ENCODE assay signal across 8 mouse cellular contexts in genomic region chr10:76201978-76202377, GRCm38 (mm10). TPM values are rescaled to one million over a fixed set of nuclear protein-coding genes. Genes with fewer than 3 reads are reported as not detected.
DNase-seq lines count a peak whose midpoint lies in the region; ATAC-seq and TF ChIP-seq lines count a peak whose summit lies in the region.

No protein-coding gene starts in this region.

- H3K4me3 ChIP-seq in forebrain, postnatal 0 days (ENCODE audit: low read depth, low read length) = no peak overlapping the region
- no peak overlapping the region for H3K4me3 ChIP-seq in lung, postnatal 0 days (ENCODE audit: low read depth, low read length)

- H3K4me1 ChIP-seq in forebrain, postnatal 0 days (ENCODE audit: insufficient read depth) = no peaks in the 10 kb centered on the region
- no peaks in the 10 kb centered on the region for H3K4me1 ChIP-seq in lung, postnatal 0 days (ENCODE audit: insufficient read depth, low read depth, low read length)

- peaks cover 12% of the 10 kb centered on the region for H3K36me3 ChIP-seq in forebrain, postnatal 0 days (ENCODE audit: insufficient read depth)
- no peaks in the 10 kb centered on the region for H3K36me3 ChIP-seq in lung, postnatal 0 days (ENCODE audit: insufficient read depth, low read length)

- peak; percentile 68; the same call in 1 of the 2 replicates for TF ChIP-seq CTCF in brain, embryonic 14.5 days (IDR thresholded peaks at IDR 0.05; ENCODE audit: borderline replicate concordance, extremely low read depth, insufficient read depth, insufficient read length)
- peak; percentile 78 for TF ChIP-seq CTCF in forebrain, postnatal 0 days (IDR thresholded peaks at IDR 0.05; ENCODE audit: low read depth)
- TF ChIP-seq CTCF in lung, postnatal 0 days (IDR thresholded peaks at IDR 0.05) = peak; percentile 78

- no peaks in the 10 kb centered on the region for H3K27me3 ChIP-seq in forebrain, postnatal 0 days (ENCODE audit: insufficient read depth, low read length)
- no peaks in the 10 kb centered on the region for H3K27me3 ChIP-seq in lung, postnatal 0 days (replicated peaks; ENCODE audit: insufficient read depth, low read length)

- peak; percentile 78 for DNase-seq in CD4-positive, CD25-positive, alpha-beta regulatory T cell, adult 2 months (ENCODE audit: low read depth, low spot score)
- peak; percentile 53 for DNase-seq in CD4-positive helper T cell, adult 2 months (ENCODE audit: low read depth, low spot score)
- peak; percentile 91 for DNase-seq in brain, embryonic 14.5 days (ENCODE audit: low read depth)
- peak; percentile 87 for DNase-seq in forebrain, postnatal 0 days
- peak; percentile 33 to 84 for DNase-seq in layer of hippocampus, adult 18-20 months (ENCODE audit: low spot score in 2 of 2)
- peak; percentile 73 for DNase-seq in lung, postnatal 0 days (ENCODE audit: low spot score)
- DNase-seq in spleen, adult 12 weeks (ENCODE audit: low spot score) = peak; percentile 35

- TF ChIP-seq POLR2A in brain, embryonic 14.5 days (IDR thresholded peaks at IDR 0.05; ENCODE audit: borderline replicate concordance, extremely low read depth, insufficient read depth, insufficient read length, poor library complexity, severe bottlenecking) = no peak

- no peak overlapping the region for H3K27ac ChIP-seq in forebrain, postnatal 0 days (ENCODE audit: low read depth, low read length)
- no peak overlapping the region for H3K27ac ChIP-seq in lung, postnatal 0 days (ENCODE audit: low read length)

- H3K9ac ChIP-seq in forebrain, postnatal 0 days = no peak overlapping the region
- H3K9ac ChIP-seq in lung, postnatal 0 days (replicated peaks; ENCODE audit: low read depth) = no peak overlapping the region

- no peak for TF ChIP-seq EP300 in lung, postnatal 0 days (IDR thresholded peaks at IDR 0.05)

- 15% methylated on average over 7 of the region's 7 CpGs for WGBS in forebrain, postnatal 0 days
- 21% methylated on average over 7 of the region's 7 CpGs for WGBS in lung, postnatal 0 days

- ATAC-seq in CD4-positive, CD25-positive, alpha-beta regulatory T cell, adult 4 months = no peak
- ATAC-seq in forebrain, postnatal 0 days = peak; percentile 23; the same call in 1 of the 2 replicates
- no peak for ATAC-seq in lung, postnatal 0 days

- no peak overlapping the region for H3K4me2 ChIP-seq in forebrain, postnatal 0 days (ENCODE audit: low read depth)
- H3K4me2 ChIP-seq in lung, postnatal 0 days (replicated peaks; ENCODE audit: low read depth, low read length) = no peak overlapping the region

- H3K9me3 ChIP-seq in forebrain, postnatal 0 days (ENCODE audit: low read length) = no peaks in the 10 kb centered on the region
- no peaks in the 10 kb centered on the region for H3K9me3 ChIP-seq in lung, postnatal 0 days (ENCODE audit: low read length)

RNA-seq across cellular contexts. Expression of gene Prmt2, which starts 35.7 kb away (rescaled TPM):
- polyA plus RNA-seq in CD4-positive, CD25-positive, alpha-beta regulatory T cell, adult 4 months (2017; shearing (Covaris generic)) = 10 to 100 TPM; 32.8 to 45.9 TPM
- 273 and 287 TPM in 2 replicates for polyA plus RNA-seq in brain, embryonic 14.5 days (2012; rRNA removed)
- 155 and 162 TPM in 2 replicates for total RNA-seq in forebrain, postnatal 0 days (2014; rRNA removed)
- 203 and 262 TPM in 2 replicates for polyA plus RNA-seq in forebrain, postnatal 0 days (2015; fragmentation: Nextera tagmentation; extraction: Ambion mirVana)
- total RNA-seq in layer of hippocampus, adult 18-20 months (2021) = 10 to 100 TPM; 77.8 to 83.7 TPM
- polyA plus RNA-seq in lung, postnatal 0 days (2015; fragmentation: Nextera tagmentation; extraction: Ambion mirVana) = 50.8 and 58.8 TPM in 2 replicates

RNA-seq across cellular contexts. Expression of gene S100b, which starts 51.7 kb away (rescaled TPM):
- polyA plus RNA-seq in CD4-positive, CD25-positive, alpha-beta regulatory T cell, adult 4 months (2017; shearing (Covaris generic)) = not detected
- polyA plus RNA-seq in brain, embryonic 14.5 days (2012; rRNA removed) = 0.62 and 1.8 TPM in 2 replicates
- total RNA-seq in forebrain, postnatal 0 days (2014; rRNA removed) = 3.2 and 3.9 TPM in 2 replicates
- polyA plus RNA-seq in forebrain, postnatal 0 days (2015; fragmentation: Nextera tagmentation; extraction: Ambion mirVana) = 2.8 and 3.6 TPM in 2 replicates
- 100 to 1,000 TPM; 156 to 157 TPM for total RNA-seq in layer of hippocampus, adult 18-20 months (2021)
- 1.3 and 1.9 TPM in 2 replicates for polyA plus RNA-seq in lung, postnatal 0 days (2015; fragmentation: Nextera tagmentation; extraction: Ambion mirVana)

RNA-seq across cellular contexts. Expression of gene Slc5a4a, which starts 54.7 kb away (rescaled TPM):
- not detected for polyA plus RNA-seq in CD4-positive, CD25-positive, alpha-beta regulatory T cell, adult 4 months (2017; shearing (Covaris generic))
- polyA plus RNA-seq in brain, embryonic 14.5 days (2012; rRNA removed) = 0.18 and 0.37 TPM in 2 replicates
- total RNA-seq in forebrain, postnatal 0 days (2014; rRNA removed) = 0.10 TPM in 1 of 2 replicates, not detected in the other
- polyA plus RNA-seq in forebrain, postnatal 0 days (2015; fragmentation: Nextera tagmentation; extraction: Ambion mirVana) = 0.19 TPM in 1 of 2 replicates, not detected in the other
- not detected for total RNA-seq in layer of hippocampus, adult 18-20 months (2021)
- not detected in 2 replicates for polyA plus RNA-seq in lung, postnatal 0 days (2015; fragmentation: Nextera tagmentation; extraction: Ambion mirVana)

Comparison
In these comparisons a context has a peak if more than half of its experiments do, and no peak if none do; other contexts are left out.
1. DNase-seq: peak in every context shown above with its lines; median percentile 91 in brain, embryonic 14.5 days; 87 in forebrain, postnatal 0 days; 78 in CD4-positive, CD25-positive, alpha-beta regulatory T cell, adult 2 months; 73 in lung, postnatal 0 days; 58 in layer of hippocampus, adult 18-20 months; 53 in CD4-positive helper T cell, adult 2 months; 35 in spleen, adult 12 weeks.